Mouse (Mus musculus): Measurements from ENCODE around the gene Cdh15. TPM values are rescaled to one million over a fixed set of nuclear protein-coding genes. Genes with fewer than 3 reads are reported as not detected.

Gene Cdh15
- polyA plus RNA-seq, 1 experiment from 2014 or later, result 1.5 TPM

DNA sequence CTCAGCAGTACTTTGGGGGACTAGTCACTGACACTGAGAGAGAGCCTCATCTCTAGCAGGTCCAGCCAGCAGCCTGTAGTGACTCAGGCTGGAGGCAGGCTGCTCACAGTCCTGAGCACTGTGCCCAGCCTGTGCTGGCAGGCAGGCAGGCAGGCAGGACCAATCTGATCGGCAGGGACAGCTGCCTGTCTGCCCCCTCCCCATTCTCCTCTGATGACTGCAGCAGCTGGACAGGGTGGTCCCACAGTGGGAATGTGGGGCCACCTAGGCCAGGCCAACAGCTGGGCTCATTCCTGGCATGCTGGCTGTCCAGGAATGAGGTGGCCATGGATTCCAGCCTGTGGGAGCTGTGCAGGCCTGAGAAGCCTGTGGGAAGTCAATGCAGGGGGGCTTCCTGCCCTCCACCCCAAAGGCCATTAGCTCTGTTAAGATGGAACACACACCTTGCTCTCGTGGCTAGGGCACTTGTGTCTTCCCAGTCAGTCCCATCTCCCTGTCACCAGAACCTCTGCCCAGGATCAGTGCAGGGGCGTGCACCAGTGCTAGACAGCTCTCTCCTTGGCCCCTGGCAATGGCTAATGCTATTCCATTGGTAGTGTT is 3.0 kb downstream of the Cdh15 start:
- ATAC-seq (replicated peaks; ENCODE audit: low FRiP score) (no peak), DNase-seq (ENCODE audit: low spot score) (no peak)
- no peak overlapping the region for H3K27ac ChIP-seq (ENCODE audit: low read depth, low read length)
- 55% methylated on average over 3 of the region's 3 CpGs for WGBS
- peaks cover 23% of the 10 kb centered on the region for H3K27me3 ChIP-seq (replicated peaks; ENCODE audit: control insufficient read depth, insufficient read depth, low read length)
- peaks cover 5% of the 10 kb centered on the region; the same call in 1 of the 2 replicates for H3K4me1 ChIP-seq (replicated peaks; ENCODE audit: control insufficient read depth, insufficient read depth, low read length)
- H3K9ac ChIP-seq (ENCODE audit: low read depth, low read length), result no peak overlapping the region
- H3K4me2 ChIP-seq, result no peak overlapping the region
- no peaks in the 10 kb centered on the region for H3K36me3 ChIP-seq (ENCODE audit: control insufficient read depth, insufficient read depth, low read length)
- no peaks in the 10 kb centered on the region for H3K9me3 ChIP-seq (ENCODE audit: control insufficient read depth, low read length)
- H3K4me3 ChIP-seq (ENCODE audit: low read depth, low read length), result no peak overlapping the region

DNA sequence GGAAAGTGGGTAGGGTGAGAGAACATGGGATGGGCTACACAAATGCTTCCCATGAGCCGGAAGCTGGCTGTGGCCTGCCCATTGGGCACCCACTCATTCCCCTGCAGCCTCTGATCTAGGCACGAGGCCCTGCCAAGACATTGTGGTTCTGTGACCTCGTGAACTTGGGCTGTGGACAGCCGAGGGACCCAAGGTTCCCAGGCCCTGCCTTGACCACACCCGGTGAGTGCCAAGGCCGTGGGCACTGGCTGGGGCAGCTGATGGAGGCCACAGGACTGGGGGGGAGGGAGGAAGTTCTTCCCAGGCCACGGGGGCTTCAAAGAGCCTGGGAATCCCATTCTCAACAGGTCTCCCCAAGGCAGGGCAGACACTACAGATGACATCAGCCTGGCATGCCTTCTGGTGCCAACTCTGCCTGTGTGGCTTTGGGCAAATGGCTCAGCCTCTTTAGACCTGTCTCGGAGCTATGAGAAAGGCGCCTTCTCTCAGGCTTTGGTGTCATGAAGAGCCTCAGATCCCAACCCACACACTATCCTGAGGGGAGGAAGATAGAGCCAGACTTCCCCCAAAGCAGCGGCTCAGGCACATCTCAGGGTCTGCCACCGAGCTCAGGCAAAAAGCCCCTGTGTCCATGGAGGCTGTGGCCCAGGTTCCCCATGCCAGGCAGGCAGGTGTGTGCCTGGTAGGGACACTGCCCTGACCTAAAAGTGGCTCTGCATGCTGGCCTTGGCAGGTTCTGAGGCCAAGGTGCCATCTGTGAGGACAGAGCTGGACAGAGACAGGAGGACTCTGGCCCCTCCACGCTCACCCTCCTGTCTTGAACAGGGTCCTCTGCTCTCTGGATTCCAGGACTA is 4.2 kb downstream of the Cdh15 start:
- Histone ChIP-seq H3K4me2 (no peak overlapping the region), H3K27ac (ENCODE audit: low read depth, low read length) (no peak overlapping the region), H3K4me3 (ENCODE audit: low read depth, low read length) (no peak overlapping the region), H3K9ac (ENCODE audit: low read depth, low read length) (no peak overlapping the region), H3K36me3 (ENCODE audit: control insufficient read depth, insufficient read depth, low read length) (no peaks in the 10 kb centered on the region), H3K4me1 (replicated peaks; ENCODE audit: control insufficient read depth, insufficient read depth, low read length) (peaks cover 5% of the 10 kb centered on the region; the same call in 1 of the 2 replicates), H3K9me3 (ENCODE audit: control insufficient read depth, low read length) (no peaks in the 10 kb centered on the region), H3K27me3 (replicated peaks; ENCODE audit: control insufficient read depth, insufficient read depth, low read length) (peaks cover 18% of the 10 kb centered on the region)
- ATAC-seq (replicated peaks; ENCODE audit: low FRiP score) (no peak), DNase-seq (ENCODE audit: low spot score) (no peak)
- 73% methylated on average over 12 of the region's 12 CpGs for WGBS

DNA sequence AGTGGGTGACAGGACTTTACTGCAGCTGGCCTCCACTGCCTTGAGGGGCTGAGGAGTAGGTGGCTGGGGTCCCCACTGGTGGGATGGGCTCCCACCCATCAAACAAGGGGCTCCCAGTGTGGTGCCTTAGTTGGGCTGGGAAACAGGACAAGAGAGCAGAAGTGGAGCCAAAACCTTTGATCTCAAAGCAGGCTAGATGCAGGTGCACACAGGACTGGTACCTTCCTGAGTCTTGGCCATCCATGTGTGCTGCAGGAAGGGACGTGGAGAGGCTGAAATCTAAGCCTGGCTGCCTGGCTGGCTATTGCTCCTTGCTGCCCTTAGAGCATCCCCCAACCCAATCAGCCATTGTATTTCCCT is 4.8 kb downstream of the Cdh15 start:
- H3K27me3 ChIP-seq (replicated peaks; ENCODE audit: control insufficient read depth, insufficient read depth, low read length), result peaks cover 16% of the 10 kb centered on the region
- WGBS, result 70% methylated on average over 1 of the region's 1 CpGs
- H3K9me3 ChIP-seq (ENCODE audit: control insufficient read depth, low read length), result no peaks in the 10 kb centered on the region
- H3K4me1 ChIP-seq (replicated peaks; ENCODE audit: control insufficient read depth, insufficient read depth, low read length), result peaks cover 5% of the 10 kb centered on the region; the same call in 1 of the 2 replicates
- H3K4me3 ChIP-seq (ENCODE audit: low read depth, low read length), result no peak overlapping the region
- no peaks in the 10 kb centered on the region for H3K36me3 ChIP-seq (ENCODE audit: control insufficient read depth, insufficient read depth, low read length)
- ATAC-seq (replicated peaks; ENCODE audit: low FRiP score), result no peak
- H3K4me2 ChIP-seq, result no peak overlapping the region
- H3K27ac ChIP-seq (ENCODE audit: low read depth, low read length), result no peak overlapping the region
- no peak overlapping the region for H3K9ac ChIP-seq (ENCODE audit: low read depth, low read length)
- no peak for DNase-seq (ENCODE audit: low spot score)

DNA sequence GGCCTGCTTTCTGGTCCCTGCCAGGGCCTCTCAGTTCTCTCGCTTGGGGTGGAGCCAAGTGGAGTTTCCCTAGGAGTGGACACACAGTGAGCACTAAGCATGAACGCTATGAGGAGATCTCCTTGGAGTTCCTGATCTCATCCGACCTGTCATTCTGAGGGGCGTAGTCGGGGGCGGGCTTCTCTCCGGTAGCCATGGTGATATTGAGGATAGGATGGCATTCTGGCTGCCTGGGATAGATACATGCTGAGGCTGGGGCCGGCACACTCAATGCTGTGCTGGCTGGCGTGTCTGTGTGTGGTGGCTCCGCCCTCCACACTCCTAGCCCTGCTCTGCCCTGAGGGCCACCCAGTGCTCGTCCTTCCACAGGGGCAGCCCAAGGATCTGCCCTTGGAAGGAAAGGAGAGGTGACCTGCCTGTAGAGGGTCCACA is 5.6 kb downstream of the Cdh15 start:
- no peak overlapping the region for H3K9ac ChIP-seq (ENCODE audit: low read depth, low read length)
- no peaks in the 10 kb centered on the region for H3K36me3 ChIP-seq (ENCODE audit: control insufficient read depth, insufficient read depth, low read length)
- H3K9me3 ChIP-seq (ENCODE audit: control insufficient read depth, low read length), result no peaks in the 10 kb centered on the region
- DNase-seq (ENCODE audit: low spot score) (no peak), ATAC-seq (replicated peaks; ENCODE audit: low FRiP score) (no peak)
- H3K27me3 ChIP-seq (replicated peaks; ENCODE audit: control insufficient read depth, insufficient read depth, low read length), result peaks cover 14% of the 10 kb centered on the region
- H3K4me2 ChIP-seq, result no peak overlapping the region
- H3K27ac ChIP-seq (ENCODE audit: low read depth, low read length), result no peak overlapping the region
- WGBS, result 37% methylated on average over 11 of the region's 11 CpGs
- H3K4me1 ChIP-seq (replicated peaks; ENCODE audit: control insufficient read depth, insufficient read depth, low read length), result peaks cover 4% of the 10 kb centered on the region; the same call in 1 of the 2 replicates
- H3K4me3 ChIP-seq (ENCODE audit: low read depth, low read length), result no peak overlapping the region

DNA sequence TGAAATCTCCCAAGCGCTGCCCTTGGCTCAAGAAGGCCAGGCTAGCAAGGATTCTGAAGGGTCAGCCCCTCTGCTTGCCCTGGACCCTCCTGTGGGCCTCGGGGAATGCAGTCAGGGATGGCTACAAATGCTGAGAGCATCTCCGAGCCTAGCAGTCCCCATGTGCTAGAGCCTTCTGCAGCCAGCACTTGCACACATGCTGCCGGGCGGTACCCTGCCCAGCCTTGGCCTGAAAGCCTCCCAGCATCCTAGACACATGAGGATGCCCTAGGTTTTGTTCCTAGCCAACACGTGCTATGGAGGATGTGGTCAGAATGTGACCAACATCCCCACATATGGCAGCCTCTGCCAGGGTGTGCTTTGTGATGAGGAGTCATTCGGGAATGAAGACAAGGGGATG is 6.6 kb downstream of the Cdh15 start:
- H3K4me3 ChIP-seq (ENCODE audit: low read depth, low read length), result no peak overlapping the region
- no peak overlapping the region for H3K4me2 ChIP-seq
- H3K27ac ChIP-seq (ENCODE audit: low read depth, low read length), result no peak overlapping the region
- H3K9ac ChIP-seq (ENCODE audit: low read depth, low read length), result no peak overlapping the region
- H3K36me3 ChIP-seq (ENCODE audit: control insufficient read depth, insufficient read depth, low read length), result no peaks in the 10 kb centered on the region
- no peak for DNase-seq (ENCODE audit: low spot score)
- ATAC-seq (replicated peaks; ENCODE audit: low FRiP score), result no peak
- 60% methylated on average over 7 of the region's 7 CpGs for WGBS
- no peaks in the 10 kb centered on the region for H3K9me3 ChIP-seq (ENCODE audit: control insufficient read depth, low read length)
- H3K4me1 ChIP-seq (replicated peaks; ENCODE audit: control insufficient read depth, insufficient read depth, low read length), result peaks cover 2% of the 10 kb centered on the region; the same call in 1 of the 2 replicates
- H3K27me3 ChIP-seq (replicated peaks; ENCODE audit: control insufficient read depth, insufficient read depth, low read length), result peaks cover 5% of the 10 kb centered on the region; the same call in 1 of the 2 replicates

DNA sequence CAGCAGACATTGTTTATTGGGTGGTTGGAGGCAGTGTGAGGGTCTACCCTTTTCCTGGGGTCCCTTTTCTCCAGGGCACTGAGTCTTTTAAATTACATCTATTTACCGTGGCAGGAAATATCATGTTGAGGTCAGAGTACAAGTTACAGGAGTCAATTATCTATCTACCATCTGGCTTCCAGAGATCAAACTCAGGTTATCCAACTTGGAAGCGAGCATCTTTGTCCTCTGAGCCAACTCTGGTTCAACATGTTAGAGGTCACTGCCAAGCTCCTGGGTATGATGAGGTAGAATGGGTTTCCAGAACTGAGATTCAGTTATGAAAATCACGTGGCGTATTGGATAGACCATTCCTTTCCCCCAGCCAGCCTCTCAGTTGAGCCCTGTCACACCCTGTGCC is 7.4 kb downstream of the Cdh15 start:
- no peak overlapping the region for H3K4me3 ChIP-seq (ENCODE audit: low read depth, low read length)
- no peaks in the 10 kb centered on the region for H3K9me3 ChIP-seq (ENCODE audit: control insufficient read depth, low read length)
- no peaks in the 10 kb centered on the region for H3K36me3 ChIP-seq (ENCODE audit: control insufficient read depth, insufficient read depth, low read length)
- WGBS, result 79% methylated on average over 4 of the region's 4 CpGs
- H3K4me1 ChIP-seq (replicated peaks; ENCODE audit: control insufficient read depth, insufficient read depth, low read length), result peaks cover 2% of the 10 kb centered on the region; the same call in 1 of the 2 replicates
- no peak overlapping the region for H3K27ac ChIP-seq (ENCODE audit: low read depth, low read length)
- ATAC-seq (replicated peaks; ENCODE audit: low FRiP score) (no peak), DNase-seq (ENCODE audit: low spot score) (no peak)
- H3K9ac ChIP-seq (ENCODE audit: low read depth, low read length), result no peak overlapping the region
- H3K4me2 ChIP-seq, result no peak overlapping the region
- peaks cover 3% of the 10 kb centered on the region; the same call in 1 of the 2 replicates for H3K27me3 ChIP-seq (replicated peaks; ENCODE audit: control insufficient read depth, insufficient read depth, low read length)

DNA sequence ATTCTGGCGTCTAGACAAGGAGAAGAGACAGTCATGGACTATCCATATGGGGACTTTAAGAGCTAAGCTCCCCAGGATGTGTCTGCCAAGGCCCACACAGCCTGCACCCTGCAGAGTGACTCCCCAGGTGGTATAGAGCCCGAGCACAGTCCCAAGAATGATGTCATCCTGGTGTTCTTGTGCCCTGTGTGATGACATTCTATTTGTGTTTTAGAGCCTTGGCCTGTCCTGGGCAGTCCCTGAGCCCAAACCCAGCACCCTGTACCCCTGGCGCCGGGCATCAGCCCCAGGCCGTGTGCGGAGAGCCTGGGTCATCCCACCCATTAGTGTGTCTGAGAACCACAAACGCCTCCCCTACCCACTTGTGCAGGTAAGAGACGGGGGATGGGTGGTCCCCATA is 8.5 kb downstream of the Cdh15 start:
- ATAC-seq (replicated peaks; ENCODE audit: low FRiP score) (no peak; the same call in 1 of the 2 replicates), DNase-seq (ENCODE audit: low spot score) (no peak)
- Histone ChIP-seq H3K27ac (ENCODE audit: low read depth, low read length) (no peak overlapping the region), H3K27me3 (replicated peaks; ENCODE audit: control insufficient read depth, insufficient read depth, low read length) (peaks cover 8% of the 10 kb centered on the region; the same call in 1 of the 2 replicates), H3K9me3 (ENCODE audit: control insufficient read depth, low read length) (no peaks in the 10 kb centered on the region), H3K4me1 (replicated peaks; ENCODE audit: control insufficient read depth, insufficient read depth, low read length) (peaks cover 2% of the 10 kb centered on the region; the same call in 1 of the 2 replicates), H3K4me3 (ENCODE audit: low read depth, low read length) (no peak overlapping the region), H3K36me3 (ENCODE audit: control insufficient read depth, insufficient read depth, low read length) (no peaks in the 10 kb centered on the region), H3K4me2 (no peak overlapping the region), H3K9ac (ENCODE audit: low read depth, low read length) (no peak overlapping the region)
- WGBS, result 77% methylated on average over 8 of the region's 8 CpGs

DNA sequence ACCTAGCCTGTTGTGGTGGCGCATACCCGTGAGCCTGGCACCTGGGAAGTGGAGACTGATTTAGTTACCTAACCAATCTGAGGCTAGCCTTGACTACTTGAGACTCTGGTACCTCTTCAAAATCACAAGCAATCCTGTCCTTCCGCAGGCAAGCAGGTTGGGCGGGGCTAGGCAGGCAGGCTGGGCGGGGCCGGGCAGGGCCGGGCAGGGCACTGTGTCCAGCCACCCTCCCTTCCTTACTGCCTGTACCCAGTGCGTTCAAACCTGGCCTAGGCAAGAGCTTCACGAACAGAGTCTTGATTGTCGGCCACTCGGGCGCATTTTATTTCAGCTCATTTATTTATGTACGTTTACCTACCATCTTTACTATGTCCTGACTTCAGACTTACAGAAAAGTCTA is 12.1 kb downstream of the Cdh15 start:
- ATAC-seq (replicated peaks; ENCODE audit: low FRiP score), result no peak

More for the DNA sequence above, 12.1 kb downstream of the Cdh15 start:
- DNase-seq (ENCODE audit: low spot score), result no peak
- Histone ChIP-seq H3K9ac (ENCODE audit: low read depth, low read length) (no peak overlapping the region), H3K27me3 (replicated peaks; ENCODE audit: control insufficient read depth, insufficient read depth, low read length) (peaks cover 6% of the 10 kb centered on the region), H3K9me3 (ENCODE audit: control insufficient read depth, low read length) (no peaks in the 10 kb centered on the region), H3K4me2 (no peak overlapping the region), H3K4me3 (ENCODE audit: low read depth, low read length) (no peak overlapping the region), H3K36me3 (ENCODE audit: control insufficient read depth, insufficient read depth, low read length) (no peaks in the 10 kb centered on the region), H3K27ac (ENCODE audit: low read depth, low read length) (no peak overlapping the region), H3K4me1 (replicated peaks; ENCODE audit: control insufficient read depth, insufficient read depth, low read length) (no peaks in the 10 kb centered on the region)
- WGBS, result 56% methylated on average over 13 of the region's 13 CpGs
